Mouse (Mus musculus): ENCODE results near the gene Tbxas1. TPM values are rescaled to one million over a fixed set of nuclear protein-coding genes. Genes with fewer than 3 reads are reported as not detected.
A peak's percentile ranks its signal among the peaks of the same experiment; 100 is the strongest.

Gene Tbxas1
- polyA plus RNA-seq (2015; fragmentation: Nextera tagmentation; extraction: Ambion mirVana): 2.5 and 3.4 TPM in 2 replicates

DNA sequence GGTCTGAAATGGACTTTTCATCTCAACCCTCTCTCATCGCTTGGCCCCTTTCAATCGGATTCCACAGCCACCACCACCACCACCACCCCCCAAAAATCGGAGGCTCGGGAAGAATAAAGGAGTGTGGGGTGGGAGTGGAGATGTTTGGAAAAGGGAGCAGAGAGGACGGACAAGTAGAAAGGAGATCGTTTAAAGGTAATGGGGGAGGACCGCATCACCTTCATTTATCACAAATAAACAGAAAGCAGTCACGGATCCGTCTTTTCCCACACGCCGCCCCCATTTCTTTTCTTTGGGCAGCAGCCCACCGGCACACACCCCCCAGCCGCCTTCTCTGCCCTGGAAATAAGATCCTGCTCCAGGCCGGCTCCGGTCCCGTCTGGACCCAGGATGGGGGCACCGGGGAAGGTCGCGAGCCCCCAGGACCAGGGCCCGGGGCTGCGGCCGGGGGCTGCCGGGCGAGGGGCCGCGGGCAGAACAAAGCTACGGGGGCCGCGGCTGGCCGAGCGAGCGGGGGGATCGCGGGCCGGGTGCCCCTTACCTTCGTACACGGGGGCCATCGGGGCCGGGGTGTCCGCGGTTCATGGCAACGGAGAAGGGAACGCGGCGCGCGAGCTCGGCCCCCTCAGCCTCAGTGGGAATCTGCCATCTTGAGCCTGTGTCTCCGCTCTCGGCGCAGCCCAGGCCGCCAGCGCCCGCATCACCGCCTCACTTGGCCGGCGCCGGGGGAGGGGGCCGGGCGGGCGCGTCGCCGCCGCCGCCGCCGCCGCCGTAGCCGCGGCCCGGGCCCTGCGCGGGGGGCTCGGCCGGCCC is at the start of gene Tbxas1:
Gene Tbxas1, plus strand, starts transcription at position 147 of the 813 bp plus-strand sequence.
- Histone ChIP-seq H3K36me3 (no peaks in the 10 kb centered on the region; the same call in 1 of the 2 replicates), H3K27me3 (no peaks in the 10 kb centered on the region), H3K9me3 (no peaks in the 10 kb centered on the region), H3K4me1 (peaks cover 24% of the 10 kb centered on the region), H3K4me3 (peak within 1 kb of the TSS; percentile 94), H3K9ac (peak within 1 kb of the TSS; percentile 97), H3K27ac (peak within 1 kb of the TSS; percentile 92), H3K4me2 (peak within 1 kb of the TSS; percentile 56)
- WGBS: under 1% methylated on average over 65 of the region's 77 CpGs
- ATAC-seq (ENCODE audit: borderline replicate concordance, extremely low read depth, low FRiP score, low TSS enrichment): peak; percentile 77; the same call in 1 of the 2 replicates

DNA sequence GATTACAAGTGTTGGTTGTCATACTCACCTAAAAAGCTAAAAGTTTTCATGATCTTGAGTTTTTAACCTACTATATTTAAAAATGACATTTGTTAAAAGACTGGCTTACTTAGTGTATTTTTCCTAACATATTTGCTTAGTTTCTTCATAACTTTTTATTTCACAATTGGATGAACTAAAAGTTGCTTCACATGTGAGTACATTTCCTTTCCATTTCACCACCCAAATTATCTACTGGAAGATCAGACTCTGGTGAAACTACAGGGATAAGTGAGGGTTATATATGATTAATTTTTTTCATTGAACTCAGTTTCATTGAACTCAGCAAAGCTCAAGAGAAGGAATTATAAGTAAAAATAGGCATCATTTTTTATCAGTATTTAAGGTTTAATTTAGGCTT is 49.3 kb upstream of the Tbxas1 start:
- Histone ChIP-seq H3K27me3 (no peaks in the 10 kb centered on the region), H3K27ac (no peak overlapping the region), H3K4me1 (peaks cover 8% of the 10 kb centered on the region; the same call in 1 of the 2 replicates), H3K9ac (no peak overlapping the region), H3K4me2 (no peak overlapping the region), H3K36me3 (no peaks in the 10 kb centered on the region), H3K9me3 (no peaks in the 10 kb centered on the region), H3K4me3 (no peak overlapping the region)
- no peak for ATAC-seq (ENCODE audit: borderline replicate concordance, extremely low read depth, low FRiP score, low TSS enrichment)

DNA sequence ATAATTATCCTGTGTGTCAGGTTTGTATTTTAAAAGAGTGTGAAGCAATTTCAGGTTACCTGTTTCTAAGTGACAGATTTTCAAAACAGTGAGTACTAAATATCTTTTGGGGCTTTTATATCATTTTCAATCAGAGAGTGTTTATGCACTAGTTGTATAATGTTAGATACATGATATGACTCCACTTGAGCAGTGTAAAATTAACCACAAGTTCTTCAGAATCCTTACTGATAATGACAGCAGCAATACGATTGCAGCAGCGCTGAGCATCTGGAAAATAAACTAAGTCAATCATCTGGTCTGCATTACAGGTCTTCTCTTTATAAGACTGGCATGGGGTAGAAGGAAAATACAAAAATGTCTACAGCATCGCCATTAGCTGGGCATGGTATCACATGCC is 48.3 kb upstream of the Tbxas1 start:
- Histone ChIP-seq H3K4me3 (no peak overlapping the region), H3K9ac (no peak overlapping the region), H3K4me2 (no peak overlapping the region), H3K27me3 (no peaks in the 10 kb centered on the region), H3K4me1 (peaks cover 8% of the 10 kb centered on the region; the same call in 1 of the 2 replicates), H3K9me3 (no peaks in the 10 kb centered on the region), H3K27ac (no peak overlapping the region), H3K36me3 (no peaks in the 10 kb centered on the region)
- ATAC-seq (ENCODE audit: borderline replicate concordance, extremely low read depth, low FRiP score, low TSS enrichment): no peak
- 66% methylated on average over 3 of the region's 3 CpGs for WGBS

DNA sequence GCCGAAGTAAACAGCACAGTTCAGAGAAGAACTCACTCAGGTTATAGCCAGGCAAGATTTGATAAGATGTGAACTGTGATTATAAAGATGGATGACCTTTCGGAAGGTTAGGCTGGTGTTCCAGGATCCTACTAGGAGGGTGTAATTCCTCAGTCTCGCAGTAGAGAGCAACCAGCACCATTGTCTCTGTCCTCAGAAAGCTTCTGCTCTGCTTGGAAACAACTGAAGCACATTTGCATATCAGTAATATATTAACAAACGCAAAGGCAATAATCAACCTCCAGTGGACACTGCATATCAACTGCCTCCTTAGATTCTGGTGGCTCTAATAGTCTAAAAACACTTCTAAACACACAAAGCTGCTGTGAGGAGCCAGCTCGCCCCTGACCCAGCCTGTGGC is 47.8 kb upstream of the Tbxas1 start:
- no peak for ATAC-seq (ENCODE audit: borderline replicate concordance, extremely low read depth, low FRiP score, low TSS enrichment)
- 61% methylated on average over 5 of the region's 5 CpGs for WGBS
- Histone ChIP-seq H3K4me3 (no peak overlapping the region), H3K27me3 (no peaks in the 10 kb centered on the region), H3K27ac (no peak overlapping the region), H3K9me3 (no peaks in the 10 kb centered on the region), H3K36me3 (no peaks in the 10 kb centered on the region), H3K9ac (no peak overlapping the region), H3K4me1 (peaks cover 8% of the 10 kb centered on the region; the same call in 1 of the 2 replicates), H3K4me2 (no peak overlapping the region)

DNA sequence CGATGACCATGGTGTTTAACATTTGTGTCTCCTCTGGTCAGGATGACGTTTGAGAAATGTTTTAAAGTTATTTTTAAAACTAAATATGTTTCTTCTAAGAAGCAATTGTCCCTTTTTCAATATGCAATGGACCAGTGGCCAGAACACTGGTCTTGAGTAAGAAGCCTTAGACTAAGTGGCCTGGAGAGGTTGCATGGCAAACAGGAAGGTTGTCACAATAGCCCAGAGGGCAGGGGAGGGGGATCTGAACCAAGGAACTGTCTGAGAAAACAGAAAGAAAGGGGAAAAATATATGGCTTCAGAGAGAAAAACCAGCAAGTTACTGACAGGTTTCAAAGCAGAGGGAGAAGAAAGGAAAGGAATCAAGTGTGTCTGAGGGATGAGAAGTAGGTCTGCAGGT is 47.0 kb upstream of the Tbxas1 start:
- Histone ChIP-seq H3K9me3 (no peaks in the 10 kb centered on the region), H3K4me1 (peaks cover 8% of the 10 kb centered on the region; the same call in 1 of the 2 replicates), H3K4me2 (no peak overlapping the region), H3K27ac (no peak overlapping the region), H3K9ac (no peak overlapping the region), H3K27me3 (no peaks in the 10 kb centered on the region), H3K4me3 (no peak overlapping the region), H3K36me3 (no peaks in the 10 kb centered on the region)
- WGBS: 72% methylated on average over 2 of the region's 2 CpGs
- no peak for ATAC-seq (ENCODE audit: borderline replicate concordance, extremely low read depth, low FRiP score, low TSS enrichment)

DNA sequence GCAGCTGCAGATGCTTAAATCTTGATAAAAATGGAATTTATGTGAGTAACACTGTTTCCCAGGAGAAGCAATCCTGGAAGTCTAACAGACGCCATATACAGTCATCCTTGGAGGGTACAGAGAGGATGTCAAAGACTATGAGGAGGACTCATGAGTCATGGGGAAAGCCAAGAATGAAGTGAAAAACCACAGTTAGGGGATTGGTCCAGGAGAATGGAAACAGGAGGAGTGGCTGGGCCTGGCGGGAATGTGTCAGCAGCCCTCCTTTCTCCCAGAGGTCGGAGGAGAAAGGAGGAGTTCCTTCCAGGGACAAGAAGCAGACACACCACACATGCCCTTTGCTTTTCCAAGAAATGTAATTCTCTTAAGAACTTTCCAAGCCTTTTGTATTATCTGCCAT is 45.8 kb upstream of the Tbxas1 start:
- no peaks in the 10 kb centered on the region for H3K36me3 ChIP-seq
- H3K9me3 ChIP-seq: no peaks in the 10 kb centered on the region
- no peak overlapping the region for H3K4me2 ChIP-seq
- H3K9ac ChIP-seq: no peak overlapping the region
- WGBS: 72% methylated on average over 3 of the region's 3 CpGs
- no peaks in the 10 kb centered on the region for H3K27me3 ChIP-seq
- no peak for ATAC-seq (ENCODE audit: borderline replicate concordance, extremely low read depth, low FRiP score, low TSS enrichment)
- no peak overlapping the region for H3K4me3 ChIP-seq
- H3K27ac ChIP-seq: no peak overlapping the region
- no peaks in the 10 kb centered on the region for H3K4me1 ChIP-seq

DNA sequence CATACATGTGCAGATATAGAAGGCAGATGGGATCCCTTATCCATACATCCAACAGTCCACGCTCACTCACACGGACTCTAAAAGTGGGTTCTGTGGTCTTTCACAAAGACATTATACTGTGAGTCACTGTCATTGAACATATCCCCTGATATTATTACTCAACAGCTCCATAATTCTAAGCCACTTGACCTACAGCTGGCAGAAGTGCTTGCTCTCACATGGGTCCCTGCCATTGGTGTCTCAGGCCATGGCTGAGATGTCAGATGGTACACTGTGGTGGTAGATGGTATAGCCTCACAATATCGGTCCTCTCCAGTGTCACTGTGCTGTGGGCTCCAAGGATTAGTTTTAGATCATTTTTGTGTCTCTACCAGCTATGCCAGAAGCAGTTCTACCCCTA is 41.5 kb upstream of the Tbxas1 start:
- Histone ChIP-seq H3K4me3 (no peak overlapping the region), H3K27me3 (no peaks in the 10 kb centered on the region), H3K36me3 (no peaks in the 10 kb centered on the region), H3K9ac (no peak overlapping the region), H3K4me1 (no peaks in the 10 kb centered on the region), H3K9me3 (no peaks in the 10 kb centered on the region), H3K4me2 (no peak overlapping the region), H3K27ac (no peak overlapping the region)
- 90% methylated on average over 3 of the region's 3 CpGs for WGBS
- ATAC-seq (ENCODE audit: borderline replicate concordance, extremely low read depth, low FRiP score, low TSS enrichment): no peak

DNA sequence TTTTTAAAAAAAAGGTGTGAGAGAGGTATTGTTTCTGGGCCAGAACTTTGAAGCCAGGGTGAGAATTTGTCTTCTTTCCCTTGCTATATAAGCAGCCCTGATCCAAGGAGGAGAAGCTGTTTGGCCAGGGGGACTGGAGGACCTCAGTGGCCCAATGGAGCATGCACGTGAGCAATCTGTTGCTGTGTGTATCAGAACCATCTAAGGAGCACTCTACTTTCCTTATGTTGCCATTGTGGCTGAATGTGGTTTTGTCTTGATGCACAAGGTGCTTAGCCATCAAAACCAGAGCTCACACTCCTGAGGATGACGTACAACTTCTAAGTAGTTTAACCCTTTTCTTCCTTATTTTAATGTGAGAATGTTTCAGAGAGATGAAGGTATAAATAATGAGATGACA is 40.5 kb upstream of the Tbxas1 start:
- Histone ChIP-seq H3K4me3 (no peak overlapping the region), H3K27ac (no peak overlapping the region), H3K4me1 (no peaks in the 10 kb centered on the region), H3K4me2 (no peak overlapping the region), H3K9ac (no peak overlapping the region), H3K36me3 (no peaks in the 10 kb centered on the region), H3K27me3 (no peaks in the 10 kb centered on the region), H3K9me3 (no peaks in the 10 kb centered on the region)
- ATAC-seq (ENCODE audit: borderline replicate concordance, extremely low read depth, low FRiP score, low TSS enrichment): no peak
- WGBS: 68% methylated on average over 2 of the region's 2 CpGs

DNA sequence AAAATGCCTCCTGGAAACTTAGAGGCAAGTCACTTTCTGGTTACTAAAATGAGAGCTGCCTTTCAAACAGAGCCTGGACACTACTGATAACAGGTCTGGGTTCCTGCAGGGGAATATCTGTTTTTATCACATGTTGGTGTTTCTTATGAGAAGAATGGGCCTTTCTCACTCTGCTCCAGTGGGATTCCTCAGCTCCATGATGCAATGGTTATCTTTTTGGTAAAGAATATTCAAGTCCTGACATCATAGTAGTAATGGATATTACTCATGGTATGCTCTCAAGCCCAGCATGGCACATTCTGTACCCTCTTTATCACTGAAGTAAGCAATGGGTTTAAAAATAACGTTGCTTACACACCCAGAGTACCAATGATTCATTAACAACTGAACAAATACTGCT is 40.0 kb upstream of the Tbxas1 start:
- no peak for ATAC-seq (ENCODE audit: borderline replicate concordance, extremely low read depth, low FRiP score, low TSS enrichment)
- Histone ChIP-seq H3K27me3 (no peaks in the 10 kb centered on the region), H3K27ac (no peak overlapping the region), H3K4me2 (no peak overlapping the region), H3K4me1 (no peaks in the 10 kb centered on the region), H3K9me3 (no peaks in the 10 kb centered on the region), H3K36me3 (no peaks in the 10 kb centered on the region), H3K9ac (no peak overlapping the region), H3K4me3 (no peak overlapping the region)
- WGBS: 48% methylated on average over 1 of the region's 1 CpGs

DNA sequence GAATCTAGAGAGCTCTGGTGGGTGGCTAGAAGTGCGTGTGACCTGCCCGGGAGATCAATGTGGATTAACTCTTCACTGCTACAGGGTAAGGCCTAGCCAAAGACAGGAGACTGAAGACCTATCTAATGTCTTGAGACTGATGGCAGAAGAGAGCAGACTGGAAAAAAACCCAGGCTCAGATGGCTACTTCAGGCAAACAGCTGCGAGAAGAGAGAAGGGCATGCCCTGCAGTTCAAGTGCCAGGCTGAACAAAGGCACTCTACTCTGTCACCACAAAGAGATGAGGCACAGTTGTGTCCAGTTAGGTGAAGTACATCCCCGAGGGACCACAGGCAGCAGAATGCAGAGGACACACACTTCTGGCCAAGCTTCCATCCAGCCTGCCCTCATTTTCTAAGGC is 37.1 kb upstream of the Tbxas1 start:
- Histone ChIP-seq H3K9me3 (no peaks in the 10 kb centered on the region), H3K36me3 (no peaks in the 10 kb centered on the region), H3K4me1 (no peaks in the 10 kb centered on the region), H3K27me3 (no peaks in the 10 kb centered on the region), H3K9ac (no peak overlapping the region), H3K27ac (no peak overlapping the region), H3K4me3 (no peak overlapping the region), H3K4me2 (no peak overlapping the region)
- no peak for ATAC-seq (ENCODE audit: borderline replicate concordance, extremely low read depth, low FRiP score, low TSS enrichment)
- WGBS: 68% methylated on average over 4 of the region's 4 CpGs

DNA sequence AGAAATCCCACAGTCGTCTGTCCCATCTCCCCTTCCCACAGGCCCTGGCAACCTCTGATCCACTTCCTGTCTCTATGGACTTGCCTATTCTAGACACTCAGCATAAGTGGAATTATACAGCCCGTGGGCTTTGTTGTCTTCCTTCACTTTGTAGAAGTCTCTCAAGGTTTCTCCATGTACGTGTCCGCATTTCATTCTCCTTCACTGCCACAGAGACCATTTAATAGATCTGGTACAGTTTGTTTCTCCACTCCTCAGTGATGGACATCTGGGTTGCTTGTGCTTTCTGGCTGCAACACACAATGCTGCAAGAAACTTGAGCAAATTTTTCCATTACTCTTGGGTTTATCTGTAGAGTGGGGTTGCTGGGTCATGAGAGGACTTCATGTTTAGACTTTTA is 35.3 kb upstream of the Tbxas1 start:
- Histone ChIP-seq H3K9ac (no peak overlapping the region), H3K36me3 (no peaks in the 10 kb centered on the region), H3K4me2 (no peak overlapping the region), H3K27ac (no peak overlapping the region), H3K9me3 (no peaks in the 10 kb centered on the region), H3K4me1 (0 out of 2 replicates have a peak, but pooled peaks cover under 1% of the 10 kb centered on the region), H3K4me3 (no peak overlapping the region), H3K27me3 (no peaks in the 10 kb centered on the region)
- 55% methylated on average over 4 of the region's 4 CpGs for WGBS
- ATAC-seq (ENCODE audit: borderline replicate concordance, extremely low read depth, low FRiP score, low TSS enrichment): no peak

DNA sequence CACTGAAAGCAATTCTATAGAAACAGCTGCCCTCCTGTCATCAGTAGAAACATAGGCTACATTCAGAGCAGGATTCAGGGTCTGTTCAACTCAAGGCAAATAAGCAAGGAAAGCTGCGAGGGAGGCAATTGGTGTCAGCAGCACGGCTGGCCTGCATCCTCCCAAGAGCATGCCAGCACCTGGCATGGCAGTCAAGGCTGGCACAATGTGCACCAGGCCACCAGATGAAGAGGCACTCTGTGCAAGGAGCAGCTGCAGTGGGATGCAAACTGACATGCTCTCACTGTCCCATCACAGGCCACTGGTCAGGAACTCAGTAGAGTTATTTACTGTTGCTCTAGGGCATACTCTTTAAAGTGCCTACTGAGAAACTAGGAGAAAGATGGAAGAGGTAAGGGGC is 34.8 kb upstream of the Tbxas1 start:
- Histone ChIP-seq H3K4me3 (no peak overlapping the region), H3K9me3 (no peaks in the 10 kb centered on the region), H3K36me3 (no peaks in the 10 kb centered on the region), H3K4me2 (no peak overlapping the region), H3K27me3 (no peaks in the 10 kb centered on the region), H3K9ac (no peak overlapping the region), H3K27ac (no peak overlapping the region), H3K4me1 (peaks cover 5% of the 10 kb centered on the region)
- no peak for ATAC-seq (ENCODE audit: borderline replicate concordance, extremely low read depth, low FRiP score, low TSS enrichment)
- WGBS: 86% methylated on average over 2 of the region's 2 CpGs
